Mouse (Mus musculus): ENCODE results near the gene Il27ra. TPM values are rescaled to one million over a fixed set of nuclear protein-coding genes. Genes with fewer than 3 reads are reported as not detected.
"Not testable (repeated sequence)": the region's sequence is repeated elsewhere in the genome, so short reads cannot be mapped to it uniquely, and the experiment has no call there.

Gene Il27ra
- polyA plus RNA-seq, 1 experiment: 0.49 TPM

DNA sequence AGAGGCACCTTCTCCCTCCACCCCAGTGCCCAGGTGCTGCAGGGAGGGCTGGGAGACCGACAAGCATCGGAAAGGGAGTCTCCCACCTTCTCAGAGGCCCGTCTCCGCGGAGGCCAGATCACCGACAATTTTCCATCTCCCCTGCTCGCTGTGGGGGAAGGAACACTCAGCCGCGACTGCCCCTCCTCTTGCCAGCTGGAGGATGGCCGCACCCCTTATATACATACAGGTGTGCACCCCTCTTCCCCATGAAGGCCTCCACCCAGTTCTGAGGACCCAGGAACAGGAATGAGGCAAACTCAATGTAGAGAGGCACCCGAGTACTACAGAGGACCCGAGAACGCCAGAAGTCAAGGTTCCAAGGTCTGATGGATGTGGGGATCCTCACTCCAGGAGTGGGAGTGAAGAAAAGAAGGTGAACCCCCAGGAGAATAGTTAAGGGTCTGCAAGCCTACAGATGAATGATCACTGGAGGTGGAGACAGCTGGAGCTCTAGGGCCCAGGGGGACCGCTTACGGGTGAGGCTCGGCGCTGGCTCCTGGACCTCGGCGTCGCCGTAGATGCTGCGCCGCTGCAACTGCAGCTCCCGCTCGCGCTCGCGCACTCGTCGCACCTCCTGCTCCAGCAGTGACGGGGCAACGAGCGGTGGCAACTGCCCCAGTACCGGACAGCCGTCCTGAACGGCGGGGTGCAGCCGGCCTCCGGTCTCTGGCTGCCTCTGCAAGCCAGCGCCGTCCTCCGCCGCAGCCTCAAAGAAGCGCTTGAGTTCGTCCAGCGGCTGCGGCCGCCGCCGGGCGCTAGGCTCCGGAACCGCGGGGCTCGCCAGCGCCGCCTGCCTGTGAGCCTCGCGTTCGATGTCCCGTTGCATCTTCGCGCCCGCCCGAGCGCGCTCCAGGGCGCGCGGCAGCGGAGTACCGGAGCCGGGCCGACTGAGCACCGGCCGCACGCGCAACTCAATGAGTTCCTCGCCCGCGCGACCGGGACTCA is 31.5 kb downstream of the Il27ra start:
- Histone ChIP-seq H3ac (ENCODE audit: control insufficient read depth, insufficient read length, low read depth) (peak overlapping the region; percentile 55), H3K79me3 (ENCODE audit: low read depth) (no peaks in the 10 kb centered on the region), H3K27me3 (ENCODE audit: control insufficient read depth, insufficient read depth, insufficient read length) (peaks cover 3% of the 10 kb centered on the region), H3K4me3 (ENCODE audit: insufficient read depth, poor library complexity, severe bottlenecking) (no peak overlapping the region), H3K36me3 (ENCODE audit: control insufficient read depth, insufficient read depth) (no peaks in the 10 kb centered on the region), H3K79me2 (ENCODE audit: control insufficient read depth, insufficient read depth) (no peaks in the 10 kb centered on the region)
- peak; percentile 92 for TF ChIP-seq CTCF (IDR thresholded peaks at IDR 0.05; ENCODE audit: control insufficient read depth, insufficient read depth, insufficient read length)
- TF ChIP-seq USF1 (IDR thresholded peaks at IDR 0.05; ENCODE audit: low read depth): no peak
- no peak for TF ChIP-seq FOSL1 (IDR thresholded peaks at IDR 0.05; ENCODE audit: insufficient read depth, low read length, poor library complexity, severe bottlenecking)
- no peak for TF ChIP-seq CEBPB (IDR thresholded peaks at IDR 0.05; ENCODE audit: low read depth)
- peak; percentile 29 for TF ChIP-seq MAX (IDR thresholded peaks at IDR 0.05)

DNA sequence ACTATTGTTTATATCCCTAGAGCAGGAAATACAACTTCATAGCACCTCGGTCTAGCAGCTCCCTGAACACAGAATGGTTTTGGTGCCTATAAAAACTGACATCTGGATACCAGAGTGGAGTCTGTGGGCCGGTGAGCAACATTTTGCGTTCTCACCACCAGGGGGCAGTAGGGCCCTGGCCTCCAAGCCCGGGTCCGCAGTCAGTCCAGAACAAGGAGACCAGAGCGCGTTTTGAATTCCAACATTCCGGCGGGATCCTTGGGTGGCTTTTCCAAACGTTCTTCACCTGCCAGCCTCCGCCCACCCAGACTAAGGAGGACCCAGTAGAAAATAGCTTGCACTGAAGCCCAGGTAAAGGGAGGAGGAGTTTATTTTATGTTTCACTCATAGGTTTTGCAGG is 32.5 kb downstream of the Il27ra start:
- H3K36me3 ChIP-seq (ENCODE audit: control insufficient read depth, insufficient read depth): no peaks in the 10 kb centered on the region

DNA sequence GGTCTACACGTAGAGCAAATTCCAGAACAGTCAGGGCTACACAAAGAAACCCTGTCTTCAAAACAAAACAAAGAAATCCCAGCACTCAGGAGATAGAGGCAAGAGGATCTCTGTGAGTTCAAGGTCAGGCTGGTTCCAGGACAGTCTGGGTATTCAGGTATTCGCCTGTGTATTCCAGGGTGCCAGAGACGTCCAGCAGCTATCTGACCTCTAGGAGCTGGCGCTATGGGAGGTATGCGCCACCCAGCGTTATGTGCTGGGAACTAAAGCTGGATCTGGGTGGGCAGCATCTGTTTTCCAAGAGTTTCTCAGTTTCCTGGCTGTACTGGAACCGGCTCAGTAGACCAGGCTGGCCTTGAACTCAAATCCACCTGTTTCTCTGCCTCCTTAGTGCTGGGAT is 34.0 kb downstream of the Il27ra start:
- no peak overlapping the region for H3ac ChIP-seq (ENCODE audit: control insufficient read depth, insufficient read length, low read depth)
- H3K79me2 ChIP-seq (ENCODE audit: control insufficient read depth, insufficient read depth): no peaks in the 10 kb centered on the region
- H3K4me3 ChIP-seq (ENCODE audit: insufficient read depth, poor library complexity, severe bottlenecking): no peak overlapping the region
- no peaks in the 10 kb centered on the region for H3K79me3 ChIP-seq (ENCODE audit: low read depth)
- TF ChIP-seq CTCF (IDR thresholded peaks at IDR 0.05; ENCODE audit: control insufficient read depth, insufficient read depth, insufficient read length) (peak; percentile 21), MAX (IDR thresholded peaks at IDR 0.05) (no peak), MYOG (IDR thresholded peaks at IDR 0.05; ENCODE audit: control insufficient read depth, extremely low read depth, insufficient read length) (no peak)
- peaks cover 3% of the 10 kb centered on the region for H3K27me3 ChIP-seq (ENCODE audit: control insufficient read depth, insufficient read depth, insufficient read length)
- no peaks in the 10 kb centered on the region for H3K36me3 ChIP-seq (ENCODE audit: control insufficient read depth, insufficient read depth)

More for the DNA sequence above, 32.5 kb downstream of the Il27ra start:
- Histone ChIP-seq H3K79me2 (ENCODE audit: control insufficient read depth, insufficient read depth) (no peaks in the 10 kb centered on the region), H3ac (ENCODE audit: control insufficient read depth, insufficient read length, low read depth) (no peak overlapping the region), H3K79me3 (ENCODE audit: low read depth) (no peaks in the 10 kb centered on the region), H3K27me3 (ENCODE audit: control insufficient read depth, insufficient read depth, insufficient read length) (peaks cover 3% of the 10 kb centered on the region), H3K4me3 (ENCODE audit: insufficient read depth, poor library complexity, severe bottlenecking) (no peak overlapping the region)
- TF ChIP-seq CTCF (IDR thresholded peaks at IDR 0.05; ENCODE audit: control insufficient read depth, insufficient read depth, insufficient read length): peak; percentile 78
- TF ChIP-seq MYOG (IDR thresholded peaks at IDR 0.05; ENCODE audit: control insufficient read depth, extremely low read depth, insufficient read length): no peak

DNA sequence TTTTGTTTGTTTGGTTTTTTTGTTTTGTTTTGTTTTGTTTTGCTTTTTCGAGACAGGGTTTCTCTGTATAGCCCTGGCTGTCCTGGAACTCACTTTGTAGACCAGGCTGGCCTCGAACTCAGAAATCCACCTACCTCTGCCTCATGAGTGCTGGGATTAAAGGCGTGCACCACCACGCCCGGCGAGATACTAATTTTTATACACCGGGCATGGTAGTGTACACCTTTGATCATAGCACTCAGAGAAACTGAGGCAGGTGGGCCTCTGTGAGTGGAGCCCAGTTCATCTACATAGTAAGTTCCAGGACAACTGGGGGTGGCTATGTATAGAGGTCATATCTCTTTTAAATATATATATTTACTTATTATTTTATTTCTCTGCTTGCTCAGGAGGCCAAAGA is 36.9 kb downstream of the Il27ra start:
- not testable (repeated sequence) for H3ac ChIP-seq (ENCODE audit: control insufficient read depth, insufficient read length, low read depth); H3K79me2 ChIP-seq (ENCODE audit: control insufficient read depth, insufficient read depth); H3K27me3 ChIP-seq (ENCODE audit: control insufficient read depth, insufficient read depth, insufficient read length); H3K79me3 ChIP-seq (ENCODE audit: low read depth); H3K4me3 ChIP-seq (ENCODE audit: insufficient read depth, poor library complexity, severe bottlenecking)
- peaks cover 16% of the 10 kb centered on the region for H3K36me3 ChIP-seq (ENCODE audit: control insufficient read depth, insufficient read depth)

DNA sequence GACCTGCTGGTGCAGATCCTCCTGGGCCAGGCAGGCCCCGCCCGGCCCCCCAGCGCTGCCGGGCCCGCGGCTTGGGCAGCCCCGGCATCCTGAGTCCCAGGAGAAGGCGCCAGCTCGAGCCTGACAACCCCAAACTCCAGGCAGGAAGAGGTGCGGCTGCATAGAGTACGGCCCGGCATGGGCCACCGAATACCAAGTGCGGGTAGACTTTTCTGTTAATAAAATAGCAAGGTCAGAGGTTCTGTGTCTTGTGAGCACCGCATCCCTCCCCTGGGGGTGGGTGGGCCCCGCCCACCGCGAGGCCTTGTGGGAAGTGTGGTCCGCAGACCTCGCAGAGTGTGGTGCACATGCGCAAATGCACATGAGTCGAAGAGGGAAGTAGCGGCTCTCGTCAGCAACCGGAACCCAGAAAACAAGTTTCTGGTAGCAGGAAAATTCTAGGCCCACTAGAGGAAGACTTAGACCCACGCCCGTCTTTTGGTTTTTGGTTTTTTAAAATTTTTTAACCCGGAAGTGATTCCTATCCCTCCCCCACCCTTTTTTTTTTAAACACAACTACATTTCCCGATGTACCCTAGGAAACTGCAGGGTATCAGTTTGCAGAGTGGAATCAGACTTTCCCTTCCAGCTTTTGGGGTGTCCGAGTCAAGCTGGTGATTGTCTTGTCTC is 37.7 kb downstream of the Il27ra start:
- Histone ChIP-seq H3K36me3 (ENCODE audit: control insufficient read depth, insufficient read depth) (peaks cover 24% of the 10 kb centered on the region), H3K79me2 (ENCODE audit: control insufficient read depth, insufficient read depth) (peaks cover 3% of the 10 kb centered on the region), H3K4me3 (ENCODE audit: insufficient read depth, poor library complexity, severe bottlenecking) (peak overlapping the region; percentile 30), H3K79me3 (ENCODE audit: low read depth) (peaks cover 3% of the 10 kb centered on the region), H3ac (ENCODE audit: control insufficient read depth, insufficient read length, low read depth) (peak overlapping the region; percentile 45), H3K27me3 (ENCODE audit: control insufficient read depth, insufficient read depth, insufficient read length) (no peaks in the 10 kb centered on the region)
- TF ChIP-seq FOSL1 (IDR thresholded peaks at IDR 0.05; ENCODE audit: insufficient read depth, low read length, poor library complexity, severe bottlenecking) (no peak), MYOD1 (IDR thresholded peaks at IDR 0.05; ENCODE audit: control insufficient read depth, insufficient read length, low read depth) (no peak), MAX (IDR thresholded peaks at IDR 0.05) (no peak), USF1 (IDR thresholded peaks at IDR 0.05; ENCODE audit: low read depth) (no peak), CTCF (IDR thresholded peaks at IDR 0.05; ENCODE audit: control insufficient read depth, insufficient read depth, insufficient read length) (no peak), MYOG (IDR thresholded peaks at IDR 0.05; ENCODE audit: control insufficient read depth, extremely low read depth, insufficient read length) (no peak), CEBPB (IDR thresholded peaks at IDR 0.05; ENCODE audit: low read depth) (no peak)

DNA sequence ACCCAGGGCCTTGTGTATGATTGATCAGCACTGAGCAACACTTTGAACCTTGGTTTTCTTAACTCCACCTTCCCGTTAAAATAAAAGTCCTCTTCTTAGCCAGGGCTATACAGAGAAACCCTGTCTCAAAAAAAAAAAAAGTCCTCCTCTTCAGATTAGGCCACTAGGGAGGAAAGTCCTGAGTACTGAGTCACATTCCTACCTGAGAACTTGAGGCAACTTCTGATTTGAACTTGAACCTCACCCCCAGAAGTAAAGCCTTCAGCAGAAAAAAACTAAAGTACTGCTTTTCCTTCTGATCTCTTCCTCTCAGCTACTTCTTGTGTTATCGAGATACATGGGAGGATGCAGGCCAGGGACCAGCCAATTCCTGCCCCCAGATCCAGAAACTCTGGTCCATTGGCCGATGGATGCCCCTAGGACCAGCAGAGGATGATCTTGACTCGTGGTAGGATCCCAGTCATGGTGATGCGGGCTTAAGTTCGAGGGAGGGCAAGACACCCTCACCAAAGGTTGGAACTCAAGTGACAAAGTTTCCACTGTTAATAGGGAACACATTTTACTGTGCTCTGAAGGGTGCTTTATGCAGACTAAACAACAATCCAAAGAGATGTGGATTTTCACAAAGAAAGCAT is 38.7 kb downstream of the Il27ra start:
- Histone ChIP-seq H3K27me3 (ENCODE audit: control insufficient read depth, insufficient read depth, insufficient read length) (no peaks in the 10 kb centered on the region), H3K4me3 (ENCODE audit: insufficient read depth, poor library complexity, severe bottlenecking) (peak overlapping the region; percentile 30), H3K36me3 (ENCODE audit: control insufficient read depth, insufficient read depth) (peaks cover 32% of the 10 kb centered on the region), H3K79me2 (ENCODE audit: control insufficient read depth, insufficient read depth) (peaks cover 12% of the 10 kb centered on the region), H3ac (ENCODE audit: control insufficient read depth, insufficient read length, low read depth) (no peak overlapping the region), H3K79me3 (ENCODE audit: low read depth) (peaks cover 11% of the 10 kb centered on the region)
- TF ChIP-seq MYOG (IDR thresholded peaks at IDR 0.05; ENCODE audit: control insufficient read depth, extremely low read depth, insufficient read length) (no peak), USF1 (IDR thresholded peaks at IDR 0.05; ENCODE audit: low read depth) (no peak), MAX (IDR thresholded peaks at IDR 0.05) (no peak), CTCF (IDR thresholded peaks at IDR 0.05; ENCODE audit: control insufficient read depth, insufficient read depth, insufficient read length) (no peak), MYOD1 (IDR thresholded peaks at IDR 0.05; ENCODE audit: control insufficient read depth, insufficient read length, low read depth) (no peak), FOSL1 (IDR thresholded peaks at IDR 0.05; ENCODE audit: insufficient read depth, low read length, poor library complexity, severe bottlenecking) (no peak), CEBPB (IDR thresholded peaks at IDR 0.05; ENCODE audit: low read depth) (no peak)

Measured in C2C12 (cell line).